Mouse (Mus musculus) kidney, postnatal 0 days (tissue): ENCODE measurements around the gene Os9. TPM values are rescaled to one million over a fixed set of nuclear protein-coding genes. Genes with fewer than 3 reads are reported as not detected.

ENCODE experiments used
- ATAC-seq: fragments of 200-750 bp; cut with Nextera tagmentation; replicated peaks from 2 replicates; pipeline ENCODE4 v1.8.0; 2017; ENCODE audit warnings: low read depth, moderate number of reproducible peaks, moderate TSS enrichment, moderate library complexity; ENCODE audit not compliant: low FRiP score
- DNase-seq: peaks from one replicate; pipeline ENCODE4 v3.0.0-alpha.2; 2016; ENCODE audit warnings: low spot score
- H3K27ac ChIP-seq: fragments of 300-500 bp; sonication (generic); 2 replicates; pipeline ENCODE4 v1.5.1; 2014; ENCODE audit warnings: mild to moderate bottlenecking
- H3K27me3 ChIP-seq: fragments of 300-500 bp; sonication (generic); 2 replicates; pipeline ENCODE4 v1.6.1; 2014; ENCODE audit warnings: low read length, mixed read lengths; ENCODE audit not compliant: insufficient read depth
- H3K36me3 ChIP-seq: fragments of 300-500 bp; sonication (generic); 2 replicates; pipeline ENCODE4 v1.6.1; 2014; ENCODE audit warnings: low read length, mixed read lengths; ENCODE audit not compliant: insufficient read depth
- H3K4me1 ChIP-seq: fragments of 300-500 bp; sonication (generic); replicated peaks from 2 replicates; pipeline ENCODE4 v1.6.1; 2014; ENCODE audit warnings: antibody characterized with exemption, low read length, mixed read lengths; ENCODE audit not compliant: insufficient read depth
- H3K4me2 ChIP-seq: fragments of 300-500 bp; sonication (generic); 2 replicates; pipeline ENCODE4 v1.6.1; 2014; ENCODE audit warnings: mild to moderate bottlenecking, low read length, moderate library complexity, mixed read lengths
- H3K4me3 ChIP-seq: fragments of 300-500 bp; sonication (generic); replicated peaks from 2 replicates; pipeline ENCODE4 v1.5.1; 2014; ENCODE audit warnings: low read depth, low read length
- H3K9ac ChIP-seq: fragments of 300-500 bp; sonication (generic); 2 replicates; pipeline ENCODE4 v1.6.1; 2014; ENCODE audit warnings: low read depth, low read length
- H3K9me3 ChIP-seq: fragments of 300-500 bp; sonication (generic); replicated peaks from 2 replicates; pipeline ENCODE4 v1.6.1; 2016; ENCODE audit warnings: low read length, inconsistent platforms, mixed read lengths
- CTCF ChIP-seq: IDR thresholded peaks from 2 replicates; pipeline ENCODE4 v1.5.1; 2016; ENCODE audit warnings: antibody characterized with exemption, low read depth, mild to moderate bottlenecking, moderate library complexity
- WGBS: fragments of 180-500 bp; shearing (Covaris S2); extraction: QIAGEN DNeasy Blood & Tissue Kit; methylation state at CpG from one replicate; pipeline ENCODE4 v1.1.7; 2014; 5-methylcytosine and 5-hydroxymethylcytosine counted together
- polyA plus RNA-seq: library from polyadenylated mRNA; unstranded; fragments of >200 nt; fragmentation: Nextera tagmentation; extraction: Ambion mirVana; gene quantifications from 2 replicates; pipeline ENCODE4 v1.2.1, GENCODE M21; 2015

Gene Os9
- polyA plus RNA-seq, 1 experiment from 2014 or later = 107 TPM

DNA sequence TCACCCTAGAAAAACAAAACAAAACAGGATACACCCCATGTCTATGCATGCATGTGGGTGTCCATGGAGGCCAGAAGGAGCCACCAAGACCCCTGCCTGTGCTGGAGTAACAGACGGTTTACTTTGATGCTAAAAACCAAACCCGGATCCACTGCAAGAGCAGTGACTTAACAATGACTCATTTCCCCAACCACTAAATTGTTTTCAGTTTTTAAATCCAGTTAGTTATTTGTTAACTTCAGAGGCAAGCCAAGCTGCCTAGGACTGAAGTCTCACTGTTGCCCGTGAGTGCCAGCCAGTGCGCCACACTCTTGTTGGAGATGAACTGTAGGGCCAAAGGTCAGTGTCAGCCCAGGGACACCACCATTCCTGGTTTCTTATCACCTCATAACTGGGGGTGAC is 29.5 kb upstream of the Os9 start:
- H3K4me3 ChIP-seq = no peak overlapping the region
- H3K4me2 ChIP-seq = no peak overlapping the region
- H3K27ac ChIP-seq = peak overlapping the region; percentile 60
- DNase-seq (no peak), ATAC-seq (no peak)
- H3K27me3 ChIP-seq = no peaks in the 10 kb centered on the region
- no peak overlapping the region for H3K9ac ChIP-seq
- TF ChIP-seq CTCF = no peak
- no peaks in the 10 kb centered on the region for H3K9me3 ChIP-seq
- H3K36me3 ChIP-seq = no peaks in the 10 kb centered on the region
- H3K4me1 ChIP-seq = no peaks in the 10 kb centered on the region; the same call in 1 of the 2 replicates
- WGBS = 59% methylated on average over 4 of the region's 4 CpGs

GRCm38 (mm10) chr10:127147135-127147534 is 26.2 kb upstream of the Os9 start:
- no peak overlapping the region for H3K4me3 ChIP-seq
- H3K27me3 ChIP-seq = no peaks in the 10 kb centered on the region
- H3K27ac ChIP-seq = peak overlapping the region; percentile 60
- no peak overlapping the region for H3K9ac ChIP-seq
- no peaks in the 10 kb centered on the region; the same call in 1 of the 2 replicates for H3K4me1 ChIP-seq
- TF ChIP-seq CTCF = no peak
- ATAC-seq (no peak), DNase-seq (no peak)
- H3K36me3 ChIP-seq = no peaks in the 10 kb centered on the region
- WGBS = 51% methylated on average over 6 of the region's 6 CpGs
- no peak overlapping the region for H3K4me2 ChIP-seq
- no peaks in the 10 kb centered on the region for H3K9me3 ChIP-seq

DNA sequence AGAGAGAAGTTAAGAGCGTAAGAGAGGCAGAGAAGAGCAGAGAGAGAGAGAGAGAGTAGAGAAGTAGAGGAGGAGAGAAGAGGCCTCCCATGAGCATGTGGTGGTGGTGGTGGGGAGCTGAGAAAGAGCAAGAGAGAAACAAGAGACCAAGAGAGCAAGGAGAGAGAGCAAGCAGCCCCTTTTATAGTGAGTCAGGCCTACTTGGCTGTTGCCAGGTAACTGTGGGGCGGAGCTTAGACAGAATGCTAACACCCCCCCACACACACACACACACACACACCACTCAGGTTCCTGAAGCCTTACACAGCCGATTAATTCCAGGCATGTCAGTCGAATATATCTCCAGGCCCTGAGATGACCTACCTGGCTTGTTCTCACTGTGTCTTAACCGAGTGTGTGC is 24.4 kb upstream of the Os9 start:
- no peak overlapping the region for H3K9ac ChIP-seq
- no peaks in the 10 kb centered on the region for H3K27me3 ChIP-seq
- no peak for TF ChIP-seq CTCF
- H3K4me3 ChIP-seq = no peak overlapping the region
- DNase-seq = no peak
- no peak for ATAC-seq
- H3K4me2 ChIP-seq = no peak overlapping the region
- H3K36me3 ChIP-seq = no peaks in the 10 kb centered on the region
- WGBS = 72% methylated on average over 4 of the region's 5 CpGs
- H3K4me1 ChIP-seq = no peaks in the 10 kb centered on the region; the same call in 1 of the 2 replicates
- no peak overlapping the region for H3K27ac ChIP-seq
- no peaks in the 10 kb centered on the region for H3K9me3 ChIP-seq

DNA sequence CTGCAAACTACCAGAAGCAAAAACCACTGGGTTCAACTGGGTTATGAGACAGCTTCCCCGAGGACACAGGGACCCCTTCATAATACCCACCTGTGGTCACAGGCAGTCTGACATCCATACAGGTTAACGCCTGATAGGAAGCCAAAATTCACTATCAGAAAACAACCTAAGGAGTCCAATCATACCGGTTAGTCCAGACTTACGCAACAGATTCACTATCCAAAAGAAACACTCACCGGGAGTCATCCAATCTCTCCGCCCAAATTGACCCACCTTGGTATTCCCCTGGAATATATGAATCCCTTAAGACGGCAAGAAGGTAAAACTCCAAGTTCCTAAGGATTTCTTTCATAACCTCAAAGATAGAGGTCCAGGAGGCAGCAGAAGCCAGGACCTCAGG is 23.6 kb upstream of the Os9 start:
- Histone ChIP-seq H3K4me2 (no peak overlapping the region), H3K4me1 (no peaks in the 10 kb centered on the region; the same call in 1 of the 2 replicates), H3K36me3 (no peaks in the 10 kb centered on the region), H3K9me3 (no peaks in the 10 kb centered on the region), H3K27ac (no peak overlapping the region), H3K27me3 (no peaks in the 10 kb centered on the region), H3K9ac (no peak overlapping the region), H3K4me3 (no peak overlapping the region)
- no peak for DNase-seq
- TF ChIP-seq CTCF = no peak
- WGBS = 94% methylated on average over 7 of the region's 7 CpGs
- ATAC-seq = no peak

- no peak for ATAC-seq
- H3K4me3 ChIP-seq = no peak overlapping the region
- no peak overlapping the region for H3K4me2 ChIP-seq
- H3K27me3 ChIP-seq = no peaks in the 10 kb centered on the region
- H3K36me3 ChIP-seq = no peaks in the 10 kb centered on the region
- DNase-seq = no peak
- no peaks in the 10 kb centered on the region for H3K9me3 ChIP-seq
- no peak overlapping the region for H3K9ac ChIP-seq
- WGBS = 76% methylated on average over 8 of the region's 8 CpGs
- no peaks in the 10 kb centered on the region; the same call in 1 of the 2 replicates for H3K4me1 ChIP-seq
- H3K27ac ChIP-seq = no peak overlapping the region
- no peak for TF ChIP-seq CTCF
Observed at GRCm38 (mm10) chr10:127143228-127143627, 22.3 kb upstream of the Os9 start.

DNA sequence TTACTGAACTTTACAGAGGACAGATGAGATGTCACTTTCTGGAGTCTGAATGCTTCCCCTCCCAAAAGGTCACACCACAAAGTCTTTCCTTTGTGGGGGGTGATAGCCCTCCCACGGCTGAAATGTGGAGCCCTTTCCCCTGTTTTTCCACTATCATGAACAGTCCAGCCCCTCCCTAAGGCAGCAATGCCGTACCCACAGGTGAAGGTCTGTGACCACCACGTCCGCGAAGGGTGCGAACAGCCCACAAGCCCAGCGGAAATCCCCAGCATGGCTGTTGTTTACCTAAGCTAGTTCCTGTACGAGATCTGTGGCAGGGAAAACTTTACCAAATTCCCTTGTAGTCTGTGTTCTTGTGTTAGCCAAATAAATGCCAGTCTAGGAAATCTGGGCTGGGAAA is 20.6 kb upstream of the Os9 start:
- Histone ChIP-seq H3K9me3 (no peaks in the 10 kb centered on the region), H3K4me2 (no peak overlapping the region), H3K27me3 (no peaks in the 10 kb centered on the region), H3K4me3 (no peak overlapping the region), H3K4me1 (no peaks in the 10 kb centered on the region), H3K36me3 (no peaks in the 10 kb centered on the region), H3K9ac (no peak overlapping the region), H3K27ac (no peak overlapping the region)
- no peak for ATAC-seq
- TF ChIP-seq CTCF = no peak
- 55% methylated on average over 8 of the region's 8 CpGs for WGBS
- no peak for DNase-seq

DNA sequence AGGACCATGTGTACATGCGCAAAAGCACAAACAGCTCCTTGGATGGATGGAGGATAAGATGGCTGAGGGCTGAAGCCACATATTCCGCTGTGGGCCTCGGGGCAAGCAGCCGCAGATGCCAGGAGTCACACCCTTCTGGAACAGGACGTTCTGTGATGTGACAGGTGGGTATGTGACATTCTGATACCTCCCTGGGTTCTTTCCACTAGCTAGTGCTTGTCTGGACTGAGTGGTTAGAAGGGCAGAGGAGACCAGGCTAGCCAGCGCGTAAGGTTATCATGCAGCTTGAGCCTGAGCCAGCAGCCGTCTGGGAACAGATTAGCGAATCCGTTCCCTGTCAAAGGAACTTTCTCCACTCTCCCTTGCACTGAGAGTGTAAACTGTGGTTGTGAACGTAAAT is 20.0 kb upstream of the Os9 start:
- no peak overlapping the region for H3K9ac ChIP-seq
- H3K27ac ChIP-seq = no peak overlapping the region
- H3K4me2 ChIP-seq = no peak overlapping the region
- no peak overlapping the region for H3K4me3 ChIP-seq
- no peaks in the 10 kb centered on the region for H3K9me3 ChIP-seq
- TF ChIP-seq CTCF = no peak
- ATAC-seq (no peak), DNase-seq (no peak)
- 76% methylated on average over 11 of the region's 11 CpGs for WGBS
- H3K4me1 ChIP-seq = no peaks in the 10 kb centered on the region
- H3K27me3 ChIP-seq = no peaks in the 10 kb centered on the region
- H3K36me3 ChIP-seq = no peaks in the 10 kb centered on the region
